Mouse (Mus musculus): ENCODE data around the gene Abcb9.

DNA sequence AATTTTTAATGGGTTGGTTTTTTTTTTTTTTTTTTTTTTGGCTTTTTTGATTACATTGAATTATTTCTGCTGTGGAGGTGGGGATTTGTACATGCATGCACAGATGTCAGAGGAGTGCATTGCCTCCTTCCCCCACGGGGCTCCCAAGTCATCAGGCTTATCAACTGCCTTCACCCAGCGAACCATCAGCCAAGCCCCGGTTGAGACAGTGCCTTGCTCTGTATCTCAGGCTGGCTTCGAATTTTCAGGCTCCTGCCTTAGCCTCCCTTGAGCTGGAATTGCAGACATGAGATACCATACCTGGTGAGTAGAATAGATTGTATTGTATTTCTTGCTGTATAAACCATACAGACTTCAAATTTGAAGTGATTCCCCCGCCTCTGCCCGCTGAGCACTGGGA lies 56.0 kb downstream of the Abcb9 start:
- no peak for TF ChIP-seq ZC3H11A (IDR thresholded peaks at IDR 0.05; ENCODE audit: borderline replicate concordance, low read depth, low read length)
- TF ChIP-seq CHD2 (IDR thresholded peaks at IDR 0.05; ENCODE audit: low read depth, low read length) = no peak
- TF ChIP-seq MAFK (IDR thresholded peaks at IDR 0.05; ENCODE audit: insufficient read depth, low read depth, low read length) = no peak
- no peak for TF ChIP-seq HCFC1 (IDR thresholded peaks at IDR 0.05; ENCODE audit: borderline replicate concordance, insufficient read depth, low read length)
